Mouse (Mus musculus) left cerebral cortex, adult 18-20 months (tissue): ENCODE results near the gene Cpvl. TPM values are rescaled to one million over a fixed set of nuclear protein-coding genes. Genes with fewer than 3 reads are reported as not detected.
A peak's percentile ranks its signal among the peaks of the same experiment; 100 is the strongest.

ENCODE experiments used
- DNase-seq, 2 experiments: peaks; one replicate each; pipeline ENCODE4 v3.0.0; 2021 to 2022; ENCODE audit warnings: low spot score in 2 of 2, mixed read lengths in 1 of 2
- total RNA-seq, 2 experiments: library from RNA; stranded (reverse); gene quantifications; 2 replicates each; pipeline ENCODE4 v1.2.3; 2021

Cpvl gene
- total RNA-seq, 2 experiments from 2014 or later, result not detected

GRCm38 (mm10) chr6:53891109-53891508 is 87.4 kb downstream of the Cpvl start:
- DNase-seq, result no peak

DNA sequence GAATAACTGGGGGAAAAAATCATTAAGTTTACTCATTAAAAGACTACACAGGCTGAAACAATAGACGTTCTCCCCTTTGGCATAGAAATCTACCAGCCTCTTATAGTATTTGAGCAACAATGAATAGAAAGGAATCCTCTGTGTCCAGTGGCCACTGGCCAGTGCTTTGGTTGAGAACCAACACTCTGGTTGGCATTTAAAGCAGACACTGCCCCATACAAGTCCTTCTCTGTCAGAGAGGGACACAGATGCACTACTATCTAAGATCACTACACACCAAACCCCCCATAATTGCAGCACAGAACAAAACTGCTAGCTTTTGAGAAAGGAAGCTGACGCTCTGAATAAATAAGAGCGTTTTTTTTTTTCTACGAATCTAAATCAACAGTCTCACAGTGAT is 93.5 kb downstream of the Cpvl start:
- DNase-seq, result peak in 1 of 2 experiments; percentile 16

DNA sequence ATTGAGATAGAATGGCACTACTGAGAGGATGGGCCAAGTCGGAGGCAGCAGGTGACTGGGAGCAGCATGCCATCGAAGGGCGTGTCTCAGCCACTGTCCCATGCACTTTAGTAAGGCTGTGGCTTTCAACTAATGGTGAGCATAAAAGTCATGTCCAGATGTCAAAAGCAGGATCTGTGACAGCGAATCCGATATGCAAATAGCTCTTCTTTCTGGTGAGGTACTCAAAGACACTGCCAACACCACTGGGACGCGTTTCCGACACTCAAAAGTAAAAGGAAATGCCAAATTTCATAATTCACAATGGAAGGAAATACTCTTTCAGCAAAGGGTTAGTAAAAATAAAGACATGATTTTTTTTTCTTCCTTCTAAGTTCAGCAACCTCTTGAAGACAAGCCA is 94.0 kb downstream of the Cpvl start:
- DNase-seq, result no peak

GRCm38 (mm10) chr6:53883405-53883804 is 95.1 kb downstream of the Cpvl start:
- DNase-seq, result no peak

DNA sequence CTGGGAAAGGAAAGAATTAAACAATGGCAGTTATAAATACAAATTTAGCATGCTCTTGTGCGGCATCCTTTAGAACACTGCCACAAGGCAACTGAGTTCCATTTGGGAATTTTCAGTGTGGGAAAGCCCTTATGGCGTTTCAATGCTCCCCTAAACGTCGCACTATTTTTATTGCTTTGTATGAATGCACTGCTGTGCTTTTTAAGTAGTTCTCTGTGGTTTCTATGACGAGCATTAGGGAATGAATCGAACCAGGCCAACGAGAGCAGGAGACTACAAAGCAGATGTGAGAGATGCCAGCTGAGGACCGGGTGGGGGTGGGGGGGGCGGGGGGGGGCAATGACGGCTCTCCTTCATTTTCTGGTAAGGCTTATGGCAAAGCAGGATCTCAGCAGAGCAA is 96.8 kb downstream of the Cpvl start:
- DNase-seq, result no peak

GRCm38 (mm10) chr6:53881235-53881606 is 97.2 kb downstream of the Cpvl start:
- DNase-seq, result no peak

DNA sequence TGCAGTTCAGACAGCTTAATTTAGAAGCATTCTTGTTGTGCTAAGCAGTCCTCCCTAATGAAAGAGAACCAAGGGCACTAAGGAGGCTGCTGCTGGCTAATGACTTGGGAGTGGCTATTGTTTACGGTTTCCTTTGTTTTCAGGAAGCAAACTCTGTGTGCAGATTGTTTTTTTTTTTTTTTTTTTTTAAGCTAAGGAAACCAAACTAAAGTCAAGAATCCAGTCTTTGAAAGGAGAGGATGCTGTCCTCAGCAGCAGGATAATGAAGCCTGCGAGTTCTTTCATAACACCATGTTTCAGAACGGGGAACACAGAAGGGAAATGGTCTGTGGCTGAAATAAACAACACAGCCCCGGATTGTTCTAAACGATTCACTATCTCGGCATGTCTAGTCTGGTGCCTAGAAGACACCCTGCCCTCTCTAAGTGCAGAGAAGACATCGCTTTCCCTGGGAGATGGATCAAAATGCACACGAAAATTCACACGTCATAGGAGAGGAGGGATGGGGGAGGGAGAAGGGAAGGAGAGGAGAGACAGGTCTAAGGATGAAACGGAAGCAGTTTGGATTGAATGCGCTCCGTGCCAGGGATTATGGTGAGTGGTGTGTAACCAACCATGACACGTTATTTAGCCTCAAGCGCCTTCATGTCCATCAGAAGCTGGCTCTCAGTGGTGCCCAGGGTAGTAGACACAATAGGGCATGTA is 97.8 kb downstream of the Cpvl start:
- peak in 1 of 2 experiments; percentile 5 for DNase-seq

DNA sequence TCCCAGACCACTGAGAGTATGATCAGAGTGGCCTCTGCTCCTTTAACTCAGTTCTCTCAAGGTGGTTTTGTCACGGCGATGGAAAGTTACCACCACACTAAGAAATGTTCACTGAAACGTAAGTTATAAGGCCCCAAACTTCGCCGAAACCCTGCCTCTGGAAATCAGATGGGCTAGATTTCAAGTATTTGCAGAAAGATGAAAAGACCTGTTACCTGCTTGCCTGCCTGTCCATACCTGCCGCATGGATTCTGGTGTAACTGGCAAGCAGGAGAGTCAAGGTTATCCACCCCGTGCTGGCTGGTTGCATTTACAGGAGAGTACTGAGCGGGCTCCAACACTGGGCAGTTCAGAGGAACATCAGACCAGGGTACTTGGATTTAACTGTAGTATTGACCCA is 98.9 kb downstream of the Cpvl start:
- no peak for DNase-seq

GRCm38 (mm10) chr6:53874881-53875429 is 103.5 kb downstream of the Cpvl start:
- DNase-seq, result no peak

GRCm38 (mm10) chr6:53871903-53872302 is 106.6 kb downstream of the Cpvl start:
- DNase-seq, result no peak

DNA sequence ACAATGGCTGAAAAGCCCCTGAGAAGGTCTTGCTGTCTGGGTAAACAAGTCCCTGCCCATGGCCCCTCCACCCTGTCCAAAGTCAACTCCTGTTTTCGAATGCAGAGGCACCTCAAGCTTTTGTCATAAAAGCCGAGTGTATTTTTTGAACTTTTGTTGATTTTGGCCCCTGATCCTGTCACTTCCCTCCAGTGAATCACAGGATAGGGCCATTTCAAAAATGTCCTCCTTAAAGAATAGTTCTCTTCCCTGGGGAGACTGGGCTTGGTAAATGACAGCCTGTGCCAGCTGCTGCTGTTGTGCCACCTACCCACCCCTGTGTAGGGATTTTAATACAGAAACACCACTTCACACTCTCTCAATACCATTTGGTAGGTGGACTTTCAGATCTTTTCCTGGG is 115.5 kb downstream of the Cpvl start:
- no peak for DNase-seq

DNA sequence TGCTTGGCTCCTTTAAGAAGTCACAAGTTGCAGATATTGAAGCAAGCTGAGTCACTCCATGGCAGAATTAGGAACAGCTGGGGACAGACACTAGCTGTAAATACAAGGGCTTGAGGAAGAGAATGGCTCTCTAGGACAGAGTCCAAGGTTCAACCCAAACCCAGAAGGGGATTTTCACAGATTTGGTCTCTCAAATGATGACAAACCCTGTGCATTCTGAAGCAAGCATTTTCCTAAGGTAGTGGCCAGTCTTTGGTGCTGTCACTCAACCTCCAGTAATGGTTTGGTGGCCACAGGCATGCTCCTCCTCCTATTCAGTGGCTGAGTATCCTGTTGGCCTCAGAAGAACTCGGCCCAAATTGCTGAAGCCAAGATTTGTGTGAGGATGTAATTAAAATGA is 119.4 kb downstream of the Cpvl start:
- DNase-seq, result no peak

- no peak for DNase-seq
Measured at GRCm38 (mm10) chr6:53857822-53858221, 120.6 kb downstream of the Cpvl start.

DNA sequence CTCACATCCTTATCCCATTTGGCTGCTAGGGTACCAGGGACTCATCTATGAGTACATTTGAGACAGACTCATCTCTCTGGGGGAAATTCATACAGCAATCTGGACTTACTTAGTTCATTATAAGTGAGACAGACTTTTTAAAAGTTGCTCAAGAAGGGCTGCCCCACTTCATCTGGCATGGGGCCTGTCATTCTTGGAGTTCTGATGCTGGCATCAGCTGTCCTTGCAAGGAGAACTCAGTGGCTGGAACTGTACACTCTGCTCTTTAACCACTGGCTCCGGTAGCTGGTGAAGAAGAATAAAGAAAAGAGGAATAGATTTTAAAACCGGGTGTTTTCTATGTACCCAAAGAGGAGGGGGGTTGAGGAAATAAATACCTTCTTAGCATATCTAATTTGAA is 121.7 kb downstream of the Cpvl start:
- DNase-seq, result no peak

DNA sequence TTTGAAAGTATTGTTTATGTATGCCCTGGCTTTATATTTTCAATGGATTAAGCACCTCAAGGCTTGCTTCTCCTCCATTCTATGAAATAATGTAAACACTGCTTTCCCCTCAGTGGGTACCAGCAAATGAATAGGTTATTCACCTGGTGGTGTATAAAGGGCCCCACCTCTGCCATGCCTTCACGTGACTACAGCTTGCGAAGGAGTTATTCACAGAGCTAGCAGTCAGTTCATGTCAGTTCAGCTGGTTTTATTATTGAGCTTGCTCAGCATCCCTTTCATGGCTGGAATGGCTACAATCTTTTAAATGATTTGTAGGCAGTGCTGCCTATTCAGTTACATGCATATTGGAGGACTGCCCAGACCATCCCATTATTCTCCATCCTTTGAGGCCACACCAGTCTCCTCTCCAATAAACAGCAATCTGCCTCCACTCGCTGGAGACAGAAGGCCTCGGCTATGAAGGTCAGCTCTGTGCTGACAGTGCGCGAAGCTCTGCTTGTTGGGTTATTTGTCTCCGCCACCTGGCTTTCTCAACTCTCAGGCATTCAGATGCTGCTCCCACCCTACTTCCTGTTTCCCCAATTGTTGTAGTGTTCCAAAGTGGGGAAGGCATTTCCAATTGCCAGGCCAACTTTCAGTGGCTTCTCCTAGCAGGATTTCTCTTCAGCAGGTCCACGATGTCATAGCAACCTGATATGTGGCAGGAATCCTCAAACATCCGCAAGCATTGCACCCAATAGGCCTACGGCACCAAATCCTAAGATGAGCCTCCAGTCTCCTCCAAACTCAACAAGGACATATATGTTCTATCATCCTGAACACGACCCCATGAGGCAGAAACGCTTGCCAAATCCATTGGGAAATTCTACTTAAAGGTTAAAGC is 123.3 kb downstream of the Cpvl start:
- no peak for DNase-seq

- DNase-seq, result no peak
Measured at GRCm38 (mm10) chr6:53854226-53854625, 124.2 kb downstream of the Cpvl start.

DNA sequence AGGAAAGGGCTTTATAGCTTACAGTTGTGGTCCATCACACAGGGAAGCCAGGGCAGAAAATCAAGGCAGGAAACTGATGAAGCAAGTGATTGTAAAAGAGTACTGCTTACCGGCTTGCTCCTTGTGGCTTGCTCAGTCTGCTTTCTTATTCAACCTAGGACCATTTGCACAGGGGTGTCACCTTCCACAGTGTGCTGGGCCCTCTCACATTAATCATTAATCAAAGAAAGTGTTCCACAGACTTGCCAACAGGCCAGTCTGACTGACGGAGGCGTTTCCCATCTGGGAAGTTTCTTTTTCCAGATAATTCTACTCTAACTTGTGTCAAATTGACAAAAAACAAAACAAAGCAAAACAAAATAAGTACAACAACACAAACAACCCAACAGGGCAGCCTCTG is 124.9 kb downstream of the Cpvl start:
- no peak for DNase-seq

- no peak for DNase-seq
Measured at GRCm38 (mm10) chr6:53844626-53845025, 133.8 kb downstream of the Cpvl start.

DNA sequence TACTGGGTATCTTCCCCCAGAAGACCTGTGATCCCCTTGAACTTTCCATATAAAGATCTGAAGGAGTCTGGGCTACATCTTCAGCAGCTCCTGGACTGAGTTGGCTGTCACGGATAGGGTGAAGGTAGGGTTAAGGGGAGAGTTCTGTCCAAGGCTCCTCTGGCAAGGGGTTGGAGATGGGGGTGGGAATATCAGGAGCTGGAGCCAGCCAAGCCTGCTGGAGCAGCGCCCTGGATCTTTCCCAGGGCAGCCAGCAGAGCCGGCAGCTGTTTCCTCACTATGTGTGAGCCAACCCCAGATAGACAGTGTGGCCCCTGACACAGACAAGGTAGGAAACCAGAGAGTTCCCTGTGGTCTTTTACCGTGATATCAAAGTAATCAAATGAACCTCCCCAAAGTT is 153.3 kb downstream of the Cpvl start:
- DNase-seq, result no peak
